Mouse (Mus musculus) Muller cell, postnatal 12 days (primary cell): ENCODE data around the gene Zfp609.

ENCODE experiments used
- DNase-seq: peaks from one replicate; pipeline ENCODE4 v3.0.0-alpha.2; 2015; ENCODE audit errors: inconsistent ontology term

Zfp609 gene

GRCm38 (mm10) chr9:65771011-65771664, 56.2 kb downstream of the Zfp609 start:
- no peak for DNase-seq

- DNase-seq, result no peak
Measured at GRCm38 (mm10) chr9:65762728-65763127, 64.6 kb downstream of the Zfp609 start.

GRCm38 (mm10) chr9:65759992-65760391, 67.4 kb downstream of the Zfp609 start:
- no peak for DNase-seq

GRCm38 (mm10) chr9:65759256-65759655, 68.1 kb downstream of the Zfp609 start:
- no peak for DNase-seq

GRCm38 (mm10) chr9:65757826-65758225, 69.5 kb downstream of the Zfp609 start:
- DNase-seq, result no peak

- DNase-seq, result peak; percentile 50
Measured at GRCm38 (mm10) chr9:65755673-65756375, 71.5 kb downstream of the Zfp609 start.

- no peak for DNase-seq
Measured at GRCm38 (mm10) chr9:65755164-65755563, 72.2 kb downstream of the Zfp609 start.

- no peak for DNase-seq
Measured at GRCm38 (mm10) chr9:65752632-65753031, 74.7 kb downstream of the Zfp609 start.

- DNase-seq, result no peak
Measured at GRCm38 (mm10) chr9:65751906-65752305, 75.5 kb downstream of the Zfp609 start.

- peak; percentile 70 for DNase-seq
Measured at GRCm38 (mm10) chr9:65748102-65748501, 79.3 kb downstream of the Zfp609 start.

- no peak for DNase-seq
Measured at GRCm38 (mm10) chr9:65746479-65746878, 80.9 kb downstream of the Zfp609 start.

- no peak for DNase-seq
Measured at GRCm38 (mm10) chr9:65745456-65745855, 81.9 kb downstream of the Zfp609 start.

- DNase-seq, result peak; percentile 91
Measured at GRCm38 (mm10) chr9:65744171-65745082, 82.9 kb downstream of the Zfp609 start.

GRCm38 (mm10) chr9:65743809-65744170, 83.6 kb downstream of the Zfp609 start:
- no peak for DNase-seq

GRCm38 (mm10) chr9:65743322-65743721, 84.0 kb downstream of the Zfp609 start:
- no peak for DNase-seq

GRCm38 (mm10) chr9:65742777-65743176, 84.6 kb downstream of the Zfp609 start:
- no peak for DNase-seq

- DNase-seq, result peak; percentile 28
Measured at GRCm38 (mm10) chr9:65741066-65741852, 86.1 kb downstream of the Zfp609 start.

- no peak for DNase-seq
Measured at GRCm38 (mm10) chr9:65734931-65735330, 92.4 kb downstream of the Zfp609 start.

- DNase-seq, result no peak
Measured at GRCm38 (mm10) chr9:65728588-65728987, 98.8 kb downstream of the Zfp609 start.

- no peak for DNase-seq
Measured at GRCm38 (mm10) chr9:65727491-65727890, 99.9 kb downstream of the Zfp609 start.

- DNase-seq, result no peak
Measured at GRCm38 (mm10) chr9:65726431-65726830, 100.9 kb downstream of the Zfp609 start.

GRCm38 (mm10) chr9:65725291-65725622, 102.1 kb downstream of the Zfp609 start:
- DNase-seq, result no peak
